Mouse (Mus musculus) mouse embryonic stem cell (cell line): ENCODE measurements around the gene Tmod3.
"Not testable (repeated sequence)": the region's sequence is repeated elsewhere in the genome, so short reads cannot be mapped to it uniquely, and the experiment has no call there.

ENCODE experiments used
- in situ Hi-C, 2 experiments: fragments of 300-500 bp; cut with MboI; formaldehyde crosslinking; loops; 1 replicate in 1 of 2; 3 replicates in 1 of 2; pipeline ENCODE4 v1.14.3; 2019 to 2020; ENCODE audit warnings: low sequenced_read_pairs in 2 of 2, low pct_unique_long_range_greater_than_20kb in 1 of 2, mixed read lengths in 1 of 2; ENCODE audit not compliant: unreplicated experiment in 1 of 2

The Tmod3 gene

GRCm38 (mm10) chr9:75520940-75521339 is 38.5 kb downstream of the Tmod3 start:
- in situ Hi-C loops = no loop called here

GRCm38 (mm10) chr9:75517751-75518150 is 41.7 kb downstream of the Tmod3 start:
- in situ Hi-C loops = no loop called here

GRCm38 (mm10) chr9:75515464-75516113 is 43.9 kb downstream of the Tmod3 start:
- in situ Hi-C loops = no loop called here

GRCm38 (mm10) chr9:75511236-75511939 is 48.1 kb downstream of the Tmod3 start:
- in situ Hi-C loops = no loop called here

- in situ Hi-C loops = no loop called here
Measured at GRCm38 (mm10) chr9:75504311-75504710, 55.1 kb downstream of the Tmod3 start.

- in situ Hi-C loops = no loop called here
Measured at GRCm38 (mm10) chr9:75498571-75498970, 60.9 kb downstream of the Tmod3 start.

GRCm38 (mm10) chr9:75495945-75496344 is 63.5 kb downstream of the Tmod3 start:
- in situ Hi-C loops = no loop called here

GRCm38 (mm10) chr9:75494407-75495005 is 65.0 kb downstream of the Tmod3 start:
- in situ Hi-C loops = no loop called here

- in situ Hi-C loops = not testable (repeated sequence)
Measured at GRCm38 (mm10) chr9:75488255-75488654, 71.2 kb downstream of the Tmod3 start.

GRCm38 (mm10) chr9:75485231-75485630 is 74.2 kb downstream of the Tmod3 start:
- in situ Hi-C loops = no loop called here

GRCm38 (mm10) chr9:75480536-75481075 is 78.9 kb downstream of the Tmod3 start:
- in situ Hi-C loops = no loop called here

- in situ Hi-C loops = no loop called here
Measured at GRCm38 (mm10) chr9:75479106-75479725, 80.2 kb downstream of the Tmod3 start.

- in situ Hi-C loops = no loop called here
Measured at GRCm38 (mm10) chr9:75477212-75477611, 82.2 kb downstream of the Tmod3 start.

- in situ Hi-C loops = no loop called here
Measured at GRCm38 (mm10) chr9:75468297-75468696, 91.2 kb downstream of the Tmod3 start.

- in situ Hi-C loops = no loop called here
Measured at GRCm38 (mm10) chr9:75467581-75467980, 91.9 kb downstream of the Tmod3 start.

- in situ Hi-C loops = no loop called here
Measured at GRCm38 (mm10) chr9:75466641-75467040, 92.8 kb downstream of the Tmod3 start.

GRCm38 (mm10) chr9:75465856-75466255 is 93.6 kb downstream of the Tmod3 start:
- in situ Hi-C loops = no loop called here

- in situ Hi-C loops = no loop called here
Measured at GRCm38 (mm10) chr9:75463050-75463660, 96.3 kb downstream of the Tmod3 start.

- in situ Hi-C loops = no loop called here
Measured at GRCm38 (mm10) chr9:75455684-75456083, 103.8 kb downstream of the Tmod3 start.
